Mouse (Mus musculus): ENCODE measurements at regions not wholly inside any gene's neighbourhood (a gene's known extent, or its start where the extent isn't known, plus 50 kb on each side); places are given as distances from the start of the nearest gene placed in this dataset.

DNA sequence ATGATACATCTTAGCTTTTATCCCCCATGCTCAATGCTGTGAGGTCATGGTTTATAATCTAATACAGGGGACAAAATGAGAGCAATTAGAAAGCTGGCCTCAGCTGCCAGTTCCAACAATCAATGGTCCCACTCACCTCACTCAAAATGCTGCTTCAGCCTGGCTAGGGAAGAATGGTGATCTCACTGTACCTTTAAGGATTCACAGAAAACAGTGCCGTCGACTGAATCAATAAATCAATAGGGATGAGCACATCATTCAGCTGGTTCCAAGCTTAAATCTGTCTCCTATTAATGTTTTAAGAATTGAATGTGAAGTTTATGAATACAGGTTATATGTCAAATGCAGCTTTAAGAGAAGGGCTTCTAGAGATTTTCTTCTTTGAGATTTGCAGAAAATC lies 61.9 kb upstream of the Ncam2 start:
- H3K4me3 ChIP-seq (ENCODE audit: insufficient read depth in 1 of 2, low read depth in 1 of 2, low read length in 2 of 2, poor library complexity in 1 of 2, severe bottlenecking in 1 of 2): no peak overlapping the region
- no peaks in the 10 kb centered on the region for H3K36me3 ChIP-seq (ENCODE audit: control insufficient read depth, insufficient read depth, low read length, poor library complexity, severe bottlenecking)
- no peaks in the 10 kb centered on the region for H3K4me1 ChIP-seq (ENCODE audit: control insufficient read depth in 2 of 2, insufficient read depth in 2 of 2, low read length in 2 of 2, poor library complexity in 1 of 2)
- H3K9me3 ChIP-seq (ENCODE audit: control insufficient read depth, insufficient read depth, low read depth, low read length): no peaks in the 10 kb centered on the region
- TF ChIP-seq MAFK (IDR thresholded peaks at IDR 0.05; ENCODE audit: insufficient read depth, low read depth, low read length) (no peak), CHD2 (IDR thresholded peaks at IDR 0.05; ENCODE audit: low read depth, low read length) (no peak), ZNF384 (IDR thresholded peaks at IDR 0.05; ENCODE audit: low read depth, low read length) (no peak), ZC3H11A (IDR thresholded peaks at IDR 0.05; ENCODE audit: borderline replicate concordance, low read depth, low read length) (no peak), HCFC1 (IDR thresholded peaks at IDR 0.05; ENCODE audit: borderline replicate concordance, insufficient read depth, low read length) (no peak)
- H3K9ac ChIP-seq (ENCODE audit: insufficient read depth, low read depth, low read length, poor library complexity, severe bottlenecking): no peak overlapping the region
- no peak for DNase-seq (ENCODE audit: low read depth, low spot score)
- H3K27ac ChIP-seq (ENCODE audit: insufficient read depth, low read depth, low read length, poor library complexity, severe bottlenecking): no peak overlapping the region
- in situ Hi-C loops (cut with MboI; ENCODE audit: low sequenced_read_pairs in 2 of 2, unreplicated experiment in 2 of 2): no loop called here

DNA sequence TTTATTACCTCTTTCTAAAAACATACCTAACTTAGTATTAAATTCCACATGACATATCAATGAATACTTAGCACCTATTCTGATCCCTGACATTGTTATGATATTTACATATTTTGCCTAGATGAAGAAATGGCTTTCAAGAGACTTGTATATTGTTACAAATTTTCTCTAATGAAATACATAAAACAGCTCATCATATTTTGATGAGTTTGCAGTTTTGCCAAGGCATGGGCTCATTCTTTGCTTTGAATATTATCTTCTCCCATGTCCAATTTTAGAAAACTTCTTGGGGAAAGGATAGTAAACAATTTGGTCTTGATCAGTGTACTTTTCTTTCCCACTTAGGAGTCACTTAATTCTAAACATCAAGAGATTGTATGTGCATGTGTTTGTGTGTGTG lies 54.5 kb upstream of the Ncam2 start:
- Histone ChIP-seq H3K4me1 (ENCODE audit: control insufficient read depth in 2 of 2, insufficient read depth in 2 of 2, low read length in 2 of 2, poor library complexity in 1 of 2) (no peaks in the 10 kb centered on the region), H3K9ac (ENCODE audit: insufficient read depth, low read depth, low read length, poor library complexity, severe bottlenecking) (no peak overlapping the region), H3K36me3 (ENCODE audit: control insufficient read depth, insufficient read depth, low read length, poor library complexity, severe bottlenecking) (no peaks in the 10 kb centered on the region), H3K9me3 (ENCODE audit: control insufficient read depth, insufficient read depth, low read depth, low read length) (no peaks in the 10 kb centered on the region), H3K4me3 (ENCODE audit: insufficient read depth in 1 of 2, low read depth in 1 of 2, low read length in 2 of 2, poor library complexity in 1 of 2, severe bottlenecking in 1 of 2) (no peak overlapping the region), H3K27ac (ENCODE audit: insufficient read depth, low read depth, low read length, poor library complexity, severe bottlenecking) (no peak overlapping the region)
- in situ Hi-C loops (cut with MboI; ENCODE audit: low sequenced_read_pairs in 2 of 2, unreplicated experiment in 2 of 2): no loop called here
- no peak for TF ChIP-seq ZNF384 (IDR thresholded peaks at IDR 0.05; ENCODE audit: low read depth, low read length)
- TF ChIP-seq ZC3H11A (IDR thresholded peaks at IDR 0.05; ENCODE audit: borderline replicate concordance, low read depth, low read length): no peak
- peak; percentile 66 for TF ChIP-seq MAFK (IDR thresholded peaks at IDR 0.05; ENCODE audit: insufficient read depth, low read depth, low read length)
- TF ChIP-seq HCFC1 (IDR thresholded peaks at IDR 0.05; ENCODE audit: borderline replicate concordance, insufficient read depth, low read length): no peak
- TF ChIP-seq CHD2 (IDR thresholded peaks at IDR 0.05; ENCODE audit: low read depth, low read length): no peak
- DNase-seq (ENCODE audit: low read depth, low spot score): no peak

DNA sequence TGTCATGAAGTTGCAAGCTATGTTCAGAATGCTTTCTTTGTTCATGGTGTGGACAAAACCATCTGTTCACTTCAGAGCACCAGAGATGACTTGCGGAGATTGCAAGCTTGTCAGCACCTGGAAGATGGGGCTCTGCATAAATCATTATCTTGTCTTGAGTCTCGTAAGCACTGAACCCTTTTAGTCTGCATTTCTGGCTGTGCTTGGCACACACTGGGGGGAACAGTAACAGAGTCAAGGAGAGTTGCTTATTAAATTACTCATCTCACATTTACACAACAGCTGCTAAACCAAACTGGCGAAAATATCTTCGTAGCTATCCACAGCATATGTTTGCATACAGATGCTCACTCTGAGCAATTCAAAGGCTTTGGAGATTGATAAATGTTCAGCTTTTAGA lies 51.0 kb upstream of the Ncam2 start:
- Histone ChIP-seq H3K36me3 (ENCODE audit: control insufficient read depth, insufficient read depth, low read length, poor library complexity, severe bottlenecking) (no peaks in the 10 kb centered on the region), H3K4me3 (ENCODE audit: insufficient read depth in 1 of 2, low read depth in 1 of 2, low read length in 2 of 2, poor library complexity in 1 of 2, severe bottlenecking in 1 of 2) (no peak overlapping the region), H3K27ac (ENCODE audit: insufficient read depth, low read depth, low read length, poor library complexity, severe bottlenecking) (no peak overlapping the region), H3K9ac (ENCODE audit: insufficient read depth, low read depth, low read length, poor library complexity, severe bottlenecking) (no peak overlapping the region), H3K9me3 (ENCODE audit: control insufficient read depth, insufficient read depth, low read depth, low read length) (no peaks in the 10 kb centered on the region), H3K4me1 (ENCODE audit: control insufficient read depth in 2 of 2, insufficient read depth in 2 of 2, low read length in 2 of 2, poor library complexity in 1 of 2) (no peaks in the 10 kb centered on the region)
- DNase-seq (ENCODE audit: low read depth, low spot score): no peak
- in situ Hi-C loops (cut with MboI; ENCODE audit: low sequenced_read_pairs in 2 of 2, unreplicated experiment in 2 of 2): no loop called here
- no peak for TF ChIP-seq CHD2 (IDR thresholded peaks at IDR 0.05; ENCODE audit: low read depth, low read length)
- TF ChIP-seq HCFC1 (IDR thresholded peaks at IDR 0.05; ENCODE audit: borderline replicate concordance, insufficient read depth, low read length): no peak
- no peak for TF ChIP-seq MAFK (IDR thresholded peaks at IDR 0.05; ENCODE audit: insufficient read depth, low read depth, low read length)
- no peak for TF ChIP-seq ZC3H11A (IDR thresholded peaks at IDR 0.05; ENCODE audit: borderline replicate concordance, low read depth, low read length)
- no peak for TF ChIP-seq ZNF384 (IDR thresholded peaks at IDR 0.05; ENCODE audit: low read depth, low read length)

All from ES-E14 (cell line).